Mouse (Mus musculus) cortical plate, adult 2 months (tissue): ENCODE measurements around the gene Kat8. TPM values are rescaled to one million over a fixed set of nuclear protein-coding genes. Genes with fewer than 3 reads are reported as not detected.
"Not testable (repeated sequence)": the region's sequence is repeated elsewhere in the genome, so short reads cannot be mapped to it uniquely, and the experiment has no call there.

Experiments used
- H3K27ac ChIP-seq: fragments of 200-500 bp; 2 replicates; pipeline ENCODE4 v1.5.1; 2012; ENCODE audit warnings: low read length, control low read depth, inconsistent platforms; ENCODE audit not compliant: insufficient read depth
- H3K4me1 ChIP-seq: fragments of 200-500 bp; 2 replicates; pipeline ENCODE4 v1.6.1; 2011; ENCODE audit warnings: low read length; ENCODE audit not compliant: control insufficient read depth, insufficient read depth
- H3K4me3 ChIP-seq: fragments of 200-500 bp; 2 replicates; pipeline ENCODE4 v1.5.1; 2011; ENCODE audit warnings: mild to moderate bottlenecking, low read length, control low read depth; ENCODE audit not compliant: insufficient read depth
- CTCF ChIP-seq: fragments of 200-500 bp; IDR thresholded peaks from 2 replicates; pipeline ENCODE4 v1.5.1; 2011; ENCODE audit warnings: mild to moderate bottlenecking, control low read depth, low read length; ENCODE audit not compliant: insufficient read depth; ENCODE audit errors: extremely low read depth
- POLR2A ChIP-seq: fragments of 200-500 bp; IDR thresholded peaks from 2 replicates; pipeline ENCODE4 v1.6.1; 2011; ENCODE audit warnings: mild to moderate bottlenecking, low read length, control low read depth; ENCODE audit not compliant: insufficient read depth; ENCODE audit errors: extremely low read depth
- polyA plus RNA-seq: library from polyadenylated mRNA; depleted of rRNA; stranded (reverse); fragments of >200 nt; gene quantifications from 2 replicates; pipeline ENCODE4 v1.2.3, GENCODE M21; 2012

Kat8 gene
- polyA plus RNA-seq, 1 experiment: 39.1 TPM

- peaks cover 4% of the 10 kb centered on the region; the same call in 1 of the 2 replicates for H3K4me1 ChIP-seq
- H3K27ac ChIP-seq: no peak overlapping the region
- no peak overlapping the region for H3K4me3 ChIP-seq
- TF ChIP-seq POLR2A (no peak), CTCF (no peak)
Observed at GRCm38 (mm10) chr7:127879301-127879700, 33.0 kb upstream of the Kat8 start.

DNA sequence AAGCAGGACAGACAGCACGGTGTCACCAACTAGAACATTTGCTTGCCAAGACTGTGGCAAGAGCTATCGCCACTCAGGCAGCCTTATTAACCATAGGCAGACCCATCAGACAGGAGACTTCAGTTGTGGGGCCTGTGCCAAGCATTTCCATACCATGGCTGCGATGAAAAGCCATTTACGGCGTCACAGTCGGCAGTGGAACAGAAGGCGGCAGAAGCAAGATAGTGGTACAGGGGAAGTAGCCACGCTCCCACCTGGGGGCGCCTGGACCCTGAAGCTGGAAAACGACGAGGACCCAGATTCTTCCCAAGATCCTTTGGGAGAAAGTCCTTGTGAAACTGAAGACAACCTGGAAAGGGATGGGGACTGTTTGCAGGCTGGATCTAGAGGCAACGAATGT is 31.9 kb upstream of the Kat8 start:
- Histone ChIP-seq H3K4me1 (peaks cover 4% of the 10 kb centered on the region; the same call in 1 of the 2 replicates), H3K4me3 (no peak overlapping the region), H3K27ac (no peak overlapping the region)
- TF ChIP-seq CTCF (no peak), POLR2A (no peak)

DNA sequence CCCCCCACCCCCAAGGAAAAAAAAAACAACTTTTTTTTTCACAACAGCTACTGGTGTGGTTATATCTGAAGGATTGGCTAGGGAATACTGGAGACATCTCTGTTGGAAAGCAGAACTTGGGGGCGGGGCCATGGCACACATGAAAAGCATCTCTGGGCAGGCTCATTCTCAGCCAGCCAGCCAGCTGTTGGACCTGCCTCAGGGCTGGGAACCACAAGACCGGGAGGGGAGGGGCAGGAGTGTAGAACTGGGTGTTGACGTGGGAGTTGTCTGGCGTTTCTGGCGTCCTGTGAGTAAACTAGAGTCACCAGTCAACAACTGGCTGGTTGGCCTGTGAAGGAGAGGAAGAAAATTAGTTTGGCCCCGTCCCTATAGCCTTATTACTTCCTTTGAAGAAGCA is 26.4 kb upstream of the Kat8 start:
- no peak overlapping the region for H3K4me3 ChIP-seq
- TF ChIP-seq POLR2A (no peak), CTCF (no peak)
- H3K4me1 ChIP-seq: 0 out of 2 replicates have a peak, but pooled peaks cover 2% of the 10 kb centered on the region
- H3K27ac ChIP-seq: no peak overlapping the region

DNA sequence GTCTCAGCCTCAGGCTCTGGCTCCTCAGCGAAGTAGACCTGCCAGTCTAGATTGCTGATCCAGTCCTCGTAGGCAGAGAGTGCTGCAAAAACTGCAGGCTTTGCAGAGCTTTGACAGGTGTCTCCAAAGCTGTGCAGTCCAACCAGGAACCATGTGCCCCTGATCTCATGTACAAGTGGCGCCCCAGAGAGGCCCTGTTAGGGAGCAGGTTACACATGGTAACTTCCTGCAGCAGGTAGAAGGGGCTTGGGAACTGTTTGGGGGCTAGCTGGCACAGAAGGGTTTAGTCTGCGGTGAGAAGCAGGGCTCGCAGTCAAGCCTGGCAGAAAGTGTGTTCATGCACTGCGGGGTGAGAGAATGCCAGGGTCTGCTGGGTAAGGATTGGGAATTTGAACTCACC is 25.8 kb upstream of the Kat8 start:
- no peak overlapping the region for H3K4me3 ChIP-seq
- H3K27ac ChIP-seq: no peak overlapping the region
- 0 out of 2 replicates have a peak, but pooled peaks cover 2% of the 10 kb centered on the region for H3K4me1 ChIP-seq
- TF ChIP-seq CTCF: no peak
- TF ChIP-seq POLR2A: no peak

DNA sequence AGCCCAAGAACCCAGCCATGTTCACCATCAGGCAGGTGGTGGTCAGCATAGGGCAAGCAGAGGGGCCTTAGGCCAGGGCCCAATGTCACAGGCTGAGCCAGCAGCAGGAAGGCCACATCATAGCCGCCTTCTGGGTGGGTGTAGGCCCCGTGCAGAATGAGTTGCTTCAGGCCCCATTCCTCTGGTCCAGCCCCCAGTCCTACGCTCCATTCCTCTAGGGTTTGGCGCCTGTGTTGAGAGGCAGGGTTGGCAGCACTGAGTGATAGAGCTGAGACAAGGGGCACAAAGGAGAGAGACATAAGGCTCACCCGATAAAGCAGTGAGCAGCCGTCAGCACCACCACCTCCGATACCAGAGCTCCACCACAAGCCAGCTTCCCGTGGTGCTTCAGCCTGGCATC is 25.1 kb upstream of the Kat8 start:
- no peak overlapping the region for H3K4me3 ChIP-seq
- 0 out of 2 replicates have a peak, but pooled peaks cover 2% of the 10 kb centered on the region for H3K4me1 ChIP-seq
- TF ChIP-seq POLR2A: no peak
- no peak for TF ChIP-seq CTCF
- no peak overlapping the region for H3K27ac ChIP-seq

GRCm38 (mm10) chr7:127887781-127888180 is 24.5 kb upstream of the Kat8 start:
- H3K4me3 ChIP-seq: no peak overlapping the region
- H3K27ac ChIP-seq: no peak overlapping the region
- TF ChIP-seq POLR2A (no peak), CTCF (no peak)
- H3K4me1 ChIP-seq: 0 out of 2 replicates have a peak, but pooled peaks cover 2% of the 10 kb centered on the region

GRCm38 (mm10) chr7:127888821-127889220 is 23.5 kb upstream of the Kat8 start:
- TF ChIP-seq POLR2A (no peak), CTCF (no peak)
- H3K4me3 ChIP-seq: no peak overlapping the region

DNA sequence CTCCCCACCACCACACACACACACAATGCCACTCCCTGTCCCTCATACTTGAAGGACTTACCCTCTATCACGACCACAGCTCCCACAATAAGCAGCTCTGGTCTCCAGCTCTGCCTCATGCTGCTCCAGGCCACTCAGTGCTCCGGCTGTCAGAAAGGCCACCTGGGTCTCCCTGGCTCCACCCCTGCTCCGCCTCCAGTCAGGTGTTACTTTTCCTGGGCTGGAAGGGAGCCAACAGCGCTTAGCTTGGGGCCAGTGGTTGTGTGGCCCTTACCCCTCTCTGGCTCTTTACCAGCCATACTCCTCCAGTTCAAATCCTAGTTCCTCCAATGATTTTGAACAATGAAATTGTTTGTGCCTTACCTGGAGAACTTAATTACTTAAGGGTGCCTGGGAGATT is 21.5 kb upstream of the Kat8 start, which contains the start of gene Prss53:
Gene Prss53 (minus strand): TSS at position 173 of the 400 bp plus-strand sequence.
- TF ChIP-seq POLR2A: no peak
- no peak for TF ChIP-seq CTCF

More at GRCm38 (mm10) chr7:127888821-127889220, 23.5 kb upstream of the Kat8 start:
- 0 out of 2 replicates have a peak, but pooled peaks cover 2% of the 10 kb centered on the region for H3K4me1 ChIP-seq
- no peak overlapping the region for H3K27ac ChIP-seq

DNA sequence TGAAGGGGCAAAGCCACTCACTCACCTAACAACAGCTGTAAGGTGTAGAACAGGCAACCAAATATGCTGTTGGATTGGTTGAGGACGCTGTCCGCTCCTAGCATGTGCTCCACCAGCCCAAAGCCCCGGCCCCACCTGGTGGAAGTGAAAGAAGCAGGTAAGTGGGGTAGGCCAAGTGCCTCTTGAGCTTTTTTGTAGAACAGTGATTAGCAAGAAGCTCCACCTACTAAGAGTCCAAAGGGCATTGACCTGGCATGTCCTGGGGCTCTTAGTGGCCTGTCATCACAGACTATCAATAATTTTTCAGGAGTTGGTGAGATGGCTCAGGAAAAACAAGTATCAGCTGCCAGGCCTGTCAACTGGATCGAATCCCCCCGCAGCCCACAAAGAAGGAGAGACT is 17.8 kb upstream of the Kat8 start:
- peak overlapping the region; percentile 55 for H3K4me3 ChIP-seq
- TF ChIP-seq CTCF (no peak), POLR2A (no peak)
- H3K4me1 ChIP-seq: no peaks in the 10 kb centered on the region
- H3K27ac ChIP-seq: no peak overlapping the region

More for the DNA sequence above, 21.5 kb upstream of the Kat8 start, which contains the start of gene Prss53:
- Histone ChIP-seq H3K27ac (no peak within 1 kb of the TSS), H3K4me1 (no peaks in the 10 kb centered on the region), H3K4me3 (no peak within 1 kb of the TSS)

DNA sequence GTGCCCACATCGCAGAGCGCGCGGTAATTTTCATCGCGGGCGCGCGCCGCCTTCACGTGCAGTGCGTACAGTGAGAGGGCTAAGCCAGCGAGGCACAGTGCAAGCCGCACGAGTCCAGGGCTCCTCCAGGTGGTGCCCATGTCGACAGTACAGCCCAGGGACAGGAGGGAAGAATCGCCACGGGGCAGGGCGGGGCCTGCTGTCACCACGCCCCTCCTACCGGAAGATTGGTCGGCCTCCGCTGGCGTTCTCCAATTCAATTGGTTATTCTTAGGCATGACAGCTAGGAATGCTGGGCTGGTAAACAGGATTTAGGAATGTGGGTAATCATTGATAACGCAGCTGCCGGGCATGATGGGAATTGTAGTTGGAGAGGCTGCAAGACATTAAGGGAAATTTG is 16.9 kb upstream of the Kat8 start, which contains the start of the genes Gm21974 and Vkorc1:
Gene Gm21974 (minus strand): TSS at position 13 of the 400 bp plus-strand sequence.
Gene Vkorc1 (minus strand): TSS at position 176 of the 400 bp plus-strand sequence.
- Histone ChIP-seq H3K4me1 (no peaks in the 10 kb centered on the region), H3K4me3 (peak within 1 kb of the TSS; percentile 55), H3K27ac (no peak within 1 kb of the TSS)
- TF ChIP-seq POLR2A: peak; percentile 83; the same call in 1 of the 2 replicates
- peak; percentile 7; the same call in 1 of the 2 replicates for TF ChIP-seq CTCF

DNA sequence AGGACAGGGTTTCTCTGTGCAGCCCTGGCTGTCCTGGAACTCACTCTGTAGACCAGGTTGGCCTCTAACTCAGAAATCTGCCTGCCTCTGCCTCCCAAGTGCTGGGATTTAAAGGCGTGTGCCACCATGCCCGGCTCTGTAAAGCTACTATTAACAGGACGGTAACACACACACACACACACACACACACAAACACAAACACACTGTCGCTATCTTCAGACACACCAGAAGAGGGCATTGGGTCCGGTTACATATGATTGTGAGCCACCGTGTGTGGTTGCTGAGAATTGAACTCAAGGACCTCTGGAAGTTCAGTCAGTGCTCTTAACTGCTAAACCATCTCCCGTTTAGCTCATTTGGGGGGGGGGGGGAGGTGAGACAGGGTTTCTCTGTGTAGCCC is 16.4 kb upstream of the Kat8 start:
- H3K27ac ChIP-seq, H3K4me1 ChIP-seq: not testable (repeated sequence)
- H3K4me3 ChIP-seq: peak overlapping the region; percentile 55; the same call in 1 of the 2 replicates
